12 mouse cellular contexts compared by ENCODE assay signal in genomic region chr11:117246981-117247431, GRCm38 (mm10). TPM values are rescaled to one million over a fixed set of nuclear protein-coding genes. Genes with fewer than 3 reads are reported as not detected.
DNase-seq lines count a peak whose midpoint lies in the region; ATAC-seq lines count a peak whose summit lies in the region.
"Had no signal": no experiment of that assay in that cellular context is flagged by ENCODE, and none has a peak within 500 bp of the region (broad histone marks: within the 10 kb centered on the region; RNA-seq: fewer than 3 reads in every experiment).

No protein-coding gene starts in this region.

- H3K4me2 ChIP-seq in hindbrain, embryonic 13.5 days = no peak overlapping the region
- H3K4me2 ChIP-seq: liver, embryonic 13.5 days had no signal

- no peak for ATAC-seq in hindbrain, embryonic 13.5 days (ENCODE audit: low FRiP score)

- no peaks in the 10 kb centered on the region for H3K36me3 ChIP-seq in hindbrain, embryonic 13.5 days
- H3K36me3 ChIP-seq: G1E; liver, embryonic 13.5 days had no signal

- no peak overlapping the region for H3K9ac ChIP-seq in hindbrain, embryonic 13.5 days
- H3K9ac ChIP-seq: liver, embryonic 13.5 days had no signal

- H3K9me3 ChIP-seq in hindbrain, embryonic 13.5 days = no peaks in the 10 kb centered on the region
- H3K9me3 ChIP-seq: G1E; liver, embryonic 13.5 days had no signal

- 81% methylated on average over 9 of the region's 9 CpGs for WGBS in hindbrain, embryonic 13.5 days

- H3K4me3 ChIP-seq in hindbrain, embryonic 13.5 days = no peak overlapping the region
- H3K4me3 ChIP-seq: liver, embryonic 13.5 days had no signal

- H3K27me3 ChIP-seq in hindbrain, embryonic 13.5 days = no peaks in the 10 kb centered on the region
- H3K27me3 ChIP-seq: liver, embryonic 13.5 days had no signal

- DNase-seq in adrenal gland, adult 2 months = peak; percentile 85
- no peak for DNase-seq in adrenal gland, postnatal 25 days
- DNase-seq in ovary, adult 18-20 months (ENCODE audit: low spot score) = peak; percentile 54
- no peak for DNase-seq in ovary, postnatal 14 days (ENCODE audit: low spot score)
- peak; percentile 87 for DNase-seq in kidney, postnatal 14 days
- DNase-seq in cerebellum, postnatal 14 days = no peak
- no peak for DNase-seq in testis, postnatal 10 days (ENCODE audit: low spot score)
- DNase-seq: cerebellum, adult 9-11 months; liver, embryonic 13.5 days; right cerebral cortex, postnatal 25 days had no signal

- no peak overlapping the region for H3K27ac ChIP-seq in hindbrain, embryonic 13.5 days
- H3K27ac ChIP-seq: liver, embryonic 13.5 days had no signal

- H3K4me1 ChIP-seq in hindbrain, embryonic 13.5 days (replicated peaks) = peaks cover 22% of the 10 kb centered on the region

RNA-seq across cellular contexts. Expression of gene Sept9, which starts 47.5 kb away (rescaled TPM):
- 100 to 1,000 TPM; 143 to 149 TPM for total RNA-seq in adrenal gland, adult 2 months (2021)
- polyA plus RNA-seq in adrenal gland, adult 2 months (2012; rRNA removed) = 46.5 and 53.7 TPM in 2 replicates
- total RNA-seq in adrenal gland, postnatal 25 days (2021) = 122 and 148 TPM in 2 replicates
- 117 and 118 TPM in 2 replicates for polyA plus RNA-seq in hindbrain, embryonic 13.5 days (2015; fragmentation: Nextera tagmentation; extraction: Ambion mirVana)

Comparison
In these comparisons a context has a peak if more than half of its experiments do, and no peak if none do; other contexts are left out.
1. DNase-seq: peak in adrenal gland, adult 2 months (single experiment), ovary, adult 18-20 months (single experiment) and kidney, postnatal 14 days (single experiment); none in adrenal gland, postnatal 25 days (single experiment), ovary, postnatal 14 days (single experiment), cerebellum, postnatal 14 days (0 of 2) and testis, postnatal 10 days (single experiment).